ENCODE assay signal across 11 mouse cellular contexts in the genomic region with DNA sequence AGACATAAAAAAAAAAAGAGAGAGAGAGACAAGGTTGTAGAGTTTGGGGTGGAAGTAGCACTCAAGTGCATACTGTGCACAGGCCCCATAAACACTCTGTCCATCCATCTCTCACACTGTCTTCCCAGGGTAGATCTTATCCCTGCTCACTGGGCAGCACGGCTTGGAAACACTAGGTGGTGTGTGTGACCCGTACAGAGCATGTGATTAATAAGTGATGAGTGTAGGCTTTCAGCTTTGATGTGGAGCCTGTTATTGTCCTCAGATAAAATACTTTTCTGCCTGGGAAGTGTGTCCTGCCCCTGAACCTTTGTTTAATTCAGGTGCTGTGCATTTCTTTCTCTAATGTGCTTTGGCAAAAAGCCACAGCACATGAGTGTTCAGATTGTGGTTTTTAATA. TPM values are rescaled to one million over a fixed set of nuclear protein-coding genes. Genes with fewer than 3 reads are reported as not detected.
DNase-seq lines count a peak whose midpoint lies in the region; ATAC-seq and TF ChIP-seq lines count a peak whose summit lies in the region.
"Had no signal": no experiment of that assay in that cellular context is flagged by ENCODE, and none has a peak within 500 bp of the region (broad histone marks: within the 10 kb centered on the region; RNA-seq: fewer than 3 reads in every experiment).

No protein-coding gene starts in this region.

- peaks cover 19 to 39% of the 10 kb centered on the region in 2 experiments for H3K4me1 ChIP-seq in heart, embryonic 14.5 days (ENCODE audit: control insufficient read depth in 2 of 2, insufficient read depth in 2 of 2, low read length in 2 of 2)
- peaks cover 7% of the 10 kb centered on the region; the same call in 1 of the 2 replicates for H3K4me1 ChIP-seq in lung, adult 2 months (ENCODE audit: control insufficient read depth, insufficient read depth, low read length)

- WGBS in heart, embryonic 14.5 days, result 32% methylated on average over 2 of the region's 2 CpGs
- 32% methylated on average over 2 of the region's 2 CpGs for WGBS in lung, adult 2 months

- 0 out of 2 replicates have a peak, but pooled peaks have one; percentile 8 for TF ChIP-seq CTCF in lung, adult 2 months (IDR thresholded peaks at IDR 0.05; ENCODE audit: insufficient read depth, low read length)

- no peak overlapping the region for H3K4me2 ChIP-seq in heart, embryonic 14.5 days (ENCODE audit: low read length)

- peak overlapping the region; percentile 38 to 64; a peak in 2 of 4 replicates for H3K27ac ChIP-seq in heart, embryonic 14.5 days (replicated peaks in 1 of 2; ENCODE audit: control insufficient read depth in 1 of 2, insufficient read depth in 1 of 2, low read depth in 2 of 2, low read length in 2 of 2)

- 0 out of 2 replicates have a peak, but pooled peaks cover 3% of the 10 kb centered on the region for H3K36me3 ChIP-seq in heart, embryonic 14.5 days (ENCODE audit: control insufficient read depth, insufficient read depth, low read length)

- H3K9ac ChIP-seq in heart, embryonic 14.5 days (ENCODE audit: low read length), result peak overlapping the region; percentile 27; the same call in 1 of the 2 replicates

- ATAC-seq in heart, embryonic 14.5 days (ENCODE audit: insufficient number of reproducible peaks, insufficient read depth, low FRiP score, low read depth), result no peak

- H3K9me3 ChIP-seq in heart, embryonic 14.5 days (ENCODE audit: control insufficient read depth, low read length), result no peaks in the 10 kb centered on the region

- H3K4me3 ChIP-seq in heart, embryonic 14.5 days (ENCODE audit: control insufficient read depth in 1 of 2, insufficient read depth in 1 of 2, low read depth in 1 of 2, low read length in 2 of 2), result no peak overlapping the region
- no peak overlapping the region for H3K4me3 ChIP-seq in lung, adult 2 months (replicated peaks; ENCODE audit: extremely low read depth, low read depth, low read length)

- TF ChIP-seq POLR2A in lung, adult 2 months (IDR thresholded peaks at IDR 0.05; ENCODE audit: borderline replicate concordance, extremely low read depth, low read depth, low read length), result no peak

- DNase-seq in adrenal gland, adult 2 months, result peak; percentile 44
- DNase-seq in adrenal gland, postnatal 10 days, result no peak
- DNase-seq in heart, adult 9 months (ENCODE audit: low spot score in 2 of 2), result no peak
- DNase-seq in lung, adult 2 months, result no peak
- no peak for DNase-seq in lung, adult 18-20 months
- DNase-seq in retina, postnatal 1 day, result peak; percentile 20
- DNase-seq in spleen, postnatal 4 days (ENCODE audit: low spot score in 2 of 2), result no peak
- DNase-seq: lung, postnatal 10 days had no signal

- no peaks in the 10 kb centered on the region for H3K27me3 ChIP-seq in heart, embryonic 14.5 days (ENCODE audit: control insufficient read depth, insufficient read depth, low read length)

RNA-seq across cellular contexts. Expression of a gene that starts 34.5 kb away (rescaled TPM):
- total RNA-seq in adrenal gland, adult 2 months (2021), result not detected
- polyA plus RNA-seq in adrenal gland, adult 2 months (2012; rRNA removed), result not detected in 2 replicates
- under 1 TPM; 0.09 to 0.15 TPM for total RNA-seq in adrenal gland, postnatal 10 days (2021)
- 0.22 and 0.28 TPM in 2 replicates for polyA plus RNA-seq in heart, embryonic 14.5 days (2014; fragmentation: Nextera tagmentation; extraction: Ambion mirVana)
- 0.07 and 0.21 TPM in 2 replicates for polyA plus RNA-seq in lung, adult 2 months (2012; rRNA removed)

RNA-seq across cellular contexts. Expression of a gene that starts 46.1 kb away (rescaled TPM):
- not detected for total RNA-seq in adrenal gland, adult 2 months (2021)
- not detected in 2 replicates for polyA plus RNA-seq in adrenal gland, adult 2 months (2012; rRNA removed)
- total RNA-seq in adrenal gland, postnatal 10 days (2021), result not detected
- not detected in 2 replicates for polyA plus RNA-seq in heart, embryonic 14.5 days (2014; fragmentation: Nextera tagmentation; extraction: Ambion mirVana)
- polyA plus RNA-seq in lung, adult 2 months (2012; rRNA removed), result 0.27 and 16.2 TPM in 2 replicates
- polyA plus RNA-seq: embryonic facial prominence, embryonic 11.5 days; stomach, embryonic 14.5 days had no signal

RNA-seq across cellular contexts. Expression of a gene that starts 54.0 kb away (rescaled TPM):
- total RNA-seq in adrenal gland, adult 2 months (2021), result 10 to 100 TPM in 1 of 2 experiments, not detected in 1; 10.5 TPM
- 0.39 and 2.3 TPM in 2 replicates for polyA plus RNA-seq in adrenal gland, adult 2 months (2012; rRNA removed)
- not detected for total RNA-seq in adrenal gland, postnatal 10 days (2021)
- polyA plus RNA-seq in heart, embryonic 14.5 days (2014; fragmentation: Nextera tagmentation; extraction: Ambion mirVana), result not detected in 2 replicates
- polyA plus RNA-seq in lung, adult 2 months (2012; rRNA removed), result 0.43 and 4.4 TPM in 2 replicates
- polyA plus RNA-seq: embryonic facial prominence, embryonic 11.5 days; stomach, embryonic 14.5 days had no signal

Comparison
In these comparisons a context has a peak if more than half of its experiments do, and no peak if none do; other contexts are left out.
1. DNase-seq: peak in adrenal gland, adult 2 months (single experiment) and retina, postnatal 1 day (single experiment); none in adrenal gland, postnatal 10 days (single experiment), heart, adult 9 months (0 of 2), lung, adult 2 months (single experiment), lung, adult 18-20 months (0 of 2) and spleen, postnatal 4 days (0 of 2).